Mouse (Mus musculus): ENCODE data around the gene Slc1a1. TPM values are rescaled to one million over a fixed set of nuclear protein-coding genes. Genes with fewer than 3 reads are reported as not detected.

The Slc1a1 gene
- polyA plus RNA-seq, 1 experiment: 0.88 TPM

- TF ChIP-seq POLR2A (IDR thresholded peaks at IDR 0.05; ENCODE audit: insufficient read depth, low read length): no peak
- no peak for TF ChIP-seq CTCF (IDR thresholded peaks at IDR 0.05; ENCODE audit: low read depth, low read length)
- no peak for TF ChIP-seq EP300 (IDR thresholded peaks at IDR 0.05; ENCODE audit: insufficient read depth, low read depth, low read length)
- Histone ChIP-seq H3K27ac (ENCODE audit: insufficient read depth, low read length) (no peak overlapping the region), H3K4me3 (ENCODE audit: low read depth, low read length) (no peak overlapping the region)
Measured at GRCm38 (mm10) chr19:28838796-28839195, 3.9 kb downstream of the Slc1a1 start.

GRCm38 (mm10) chr19:28844946-28845710 lies 10.3 kb downstream of the Slc1a1 start:
- TF ChIP-seq EP300 (IDR thresholded peaks at IDR 0.05; ENCODE audit: insufficient read depth, low read depth, low read length) (no peak), CTCF (IDR thresholded peaks at IDR 0.05; ENCODE audit: low read depth, low read length) (no peak), POLR2A (IDR thresholded peaks at IDR 0.05; ENCODE audit: insufficient read depth, low read length) (no peak)
- H3K27ac ChIP-seq (ENCODE audit: insufficient read depth, low read length): no peak overlapping the region
- no peaks in the 10 kb centered on the region for H3K27me3 ChIP-seq (ENCODE audit: control insufficient read depth, insufficient read depth, low read length, poor library complexity, severe bottlenecking)
- H3K4me3 ChIP-seq (ENCODE audit: low read depth, low read length): no peak overlapping the region
- no peaks in the 10 kb centered on the region for H3K9me3 ChIP-seq (replicated peaks; ENCODE audit: control insufficient read depth, insufficient read depth, low read length, poor library complexity, severe bottlenecking)
- H3K36me3 ChIP-seq (ENCODE audit: control insufficient read depth, insufficient read depth, low read length, poor library complexity, severe bottlenecking): no peaks in the 10 kb centered on the region
- H3K4me1 ChIP-seq (ENCODE audit: control insufficient read depth, insufficient read depth, low read length): no peaks in the 10 kb centered on the region
- no peak overlapping the region for H3K9ac ChIP-seq (ENCODE audit: low read depth, poor library complexity, severe bottlenecking)

More at GRCm38 (mm10) chr19:28838796-28839195, 3.9 kb downstream of the Slc1a1 start:
- no peaks in the 10 kb centered on the region for H3K27me3 ChIP-seq (ENCODE audit: control insufficient read depth, insufficient read depth, low read length, poor library complexity, severe bottlenecking)
- H3K9ac ChIP-seq (ENCODE audit: low read depth, poor library complexity, severe bottlenecking): no peak overlapping the region
- H3K36me3 ChIP-seq (ENCODE audit: control insufficient read depth, insufficient read depth, low read length, poor library complexity, severe bottlenecking): no peaks in the 10 kb centered on the region
- no peaks in the 10 kb centered on the region for H3K4me1 ChIP-seq (ENCODE audit: control insufficient read depth, insufficient read depth, low read length)
- no peaks in the 10 kb centered on the region for H3K9me3 ChIP-seq (replicated peaks; ENCODE audit: control insufficient read depth, insufficient read depth, low read length, poor library complexity, severe bottlenecking)

- no peak for TF ChIP-seq CTCF (IDR thresholded peaks at IDR 0.05; ENCODE audit: low read depth, low read length)
- TF ChIP-seq POLR2A (IDR thresholded peaks at IDR 0.05; ENCODE audit: insufficient read depth, low read length): no peak
- TF ChIP-seq EP300 (IDR thresholded peaks at IDR 0.05; ENCODE audit: insufficient read depth, low read depth, low read length): no peak
Measured at GRCm38 (mm10) chr19:28850510-28850909, 15.7 kb downstream of the Slc1a1 start.

GRCm38 (mm10) chr19:28852001-28852400 lies 17.2 kb downstream of the Slc1a1 start:
- Histone ChIP-seq H3K9ac (ENCODE audit: low read depth, poor library complexity, severe bottlenecking) (no peak overlapping the region), H3K4me3 (ENCODE audit: low read depth, low read length) (no peak overlapping the region), H3K27me3 (ENCODE audit: control insufficient read depth, insufficient read depth, low read length, poor library complexity, severe bottlenecking) (no peaks in the 10 kb centered on the region), H3K36me3 (ENCODE audit: control insufficient read depth, insufficient read depth, low read length, poor library complexity, severe bottlenecking) (no peaks in the 10 kb centered on the region), H3K27ac (ENCODE audit: insufficient read depth, low read length) (no peak overlapping the region), H3K4me1 (ENCODE audit: control insufficient read depth, insufficient read depth, low read length) (no peaks in the 10 kb centered on the region), H3K9me3 (replicated peaks; ENCODE audit: control insufficient read depth, insufficient read depth, low read length, poor library complexity, severe bottlenecking) (no peaks in the 10 kb centered on the region)
- TF ChIP-seq EP300 (IDR thresholded peaks at IDR 0.05; ENCODE audit: insufficient read depth, low read depth, low read length): no peak
- no peak for TF ChIP-seq POLR2A (IDR thresholded peaks at IDR 0.05; ENCODE audit: insufficient read depth, low read length)
- TF ChIP-seq CTCF (IDR thresholded peaks at IDR 0.05; ENCODE audit: low read depth, low read length): no peak

More at GRCm38 (mm10) chr19:28850510-28850909, 15.7 kb downstream of the Slc1a1 start:
- no peaks in the 10 kb centered on the region for H3K36me3 ChIP-seq (ENCODE audit: control insufficient read depth, insufficient read depth, low read length, poor library complexity, severe bottlenecking)
- no peaks in the 10 kb centered on the region for H3K4me1 ChIP-seq (ENCODE audit: control insufficient read depth, insufficient read depth, low read length)
- no peaks in the 10 kb centered on the region for H3K27me3 ChIP-seq (ENCODE audit: control insufficient read depth, insufficient read depth, low read length, poor library complexity, severe bottlenecking)
- H3K9ac ChIP-seq (ENCODE audit: low read depth, poor library complexity, severe bottlenecking): no peak overlapping the region
- H3K27ac ChIP-seq (ENCODE audit: insufficient read depth, low read length): no peak overlapping the region
- H3K4me3 ChIP-seq (ENCODE audit: low read depth, low read length): no peak overlapping the region
- no peaks in the 10 kb centered on the region for H3K9me3 ChIP-seq (replicated peaks; ENCODE audit: control insufficient read depth, insufficient read depth, low read length, poor library complexity, severe bottlenecking)

- Histone ChIP-seq H3K27me3 (ENCODE audit: control insufficient read depth, insufficient read depth, low read length, poor library complexity, severe bottlenecking) (no peaks in the 10 kb centered on the region), H3K4me3 (ENCODE audit: low read depth, low read length) (no peak overlapping the region), H3K9ac (ENCODE audit: low read depth, poor library complexity, severe bottlenecking) (no peak overlapping the region), H3K27ac (ENCODE audit: insufficient read depth, low read length) (no peak overlapping the region), H3K36me3 (ENCODE audit: control insufficient read depth, insufficient read depth, low read length, poor library complexity, severe bottlenecking) (no peaks in the 10 kb centered on the region), H3K4me1 (ENCODE audit: control insufficient read depth, insufficient read depth, low read length) (no peaks in the 10 kb centered on the region), H3K9me3 (replicated peaks; ENCODE audit: control insufficient read depth, insufficient read depth, low read length, poor library complexity, severe bottlenecking) (no peaks in the 10 kb centered on the region)
- TF ChIP-seq POLR2A (IDR thresholded peaks at IDR 0.05; ENCODE audit: insufficient read depth, low read length) (no peak), CTCF (IDR thresholded peaks at IDR 0.05; ENCODE audit: low read depth, low read length) (no peak), EP300 (IDR thresholded peaks at IDR 0.05; ENCODE audit: insufficient read depth, low read depth, low read length) (no peak)
Measured at GRCm38 (mm10) chr19:28854831-28855230, 20.0 kb downstream of the Slc1a1 start.

- Histone ChIP-seq H3K9me3 (replicated peaks; ENCODE audit: control insufficient read depth, insufficient read depth, low read length, poor library complexity, severe bottlenecking) (no peaks in the 10 kb centered on the region), H3K27ac (ENCODE audit: insufficient read depth, low read length) (no peak overlapping the region), H3K4me1 (ENCODE audit: control insufficient read depth, insufficient read depth, low read length) (no peaks in the 10 kb centered on the region), H3K9ac (ENCODE audit: low read depth, poor library complexity, severe bottlenecking) (no peak overlapping the region), H3K27me3 (ENCODE audit: control insufficient read depth, insufficient read depth, low read length, poor library complexity, severe bottlenecking) (no peaks in the 10 kb centered on the region), H3K36me3 (ENCODE audit: control insufficient read depth, insufficient read depth, low read length, poor library complexity, severe bottlenecking) (no peaks in the 10 kb centered on the region), H3K4me3 (ENCODE audit: low read depth, low read length) (no peak overlapping the region)
- no peak for TF ChIP-seq EP300 (IDR thresholded peaks at IDR 0.05; ENCODE audit: insufficient read depth, low read depth, low read length)
- TF ChIP-seq POLR2A (IDR thresholded peaks at IDR 0.05; ENCODE audit: insufficient read depth, low read length): no peak
- TF ChIP-seq CTCF (IDR thresholded peaks at IDR 0.05; ENCODE audit: low read depth, low read length): no peak
Measured at GRCm38 (mm10) chr19:28860246-28860645, 25.4 kb downstream of the Slc1a1 start.
